ENCODE assay signal across 7 mouse cellular contexts in genomic region chrX:52165555-52165938, GRCm38 (mm10). TPM values are rescaled to one million over a fixed set of nuclear protein-coding genes. Genes with fewer than 3 reads are reported as not detected.
DNase-seq lines count a peak whose midpoint lies in the region; ATAC-seq and TF ChIP-seq lines count a peak whose summit lies in the region.

No protein-coding gene starts in this region.

- peak overlapping the region; percentile 68 for H3K4me2 ChIP-seq in lung, embryonic 15.5 days
- peak overlapping the region; percentile 67 for H3K4me2 ChIP-seq in forebrain, embryonic 16.5 days (ENCODE audit: low read length)
- H3K4me2 ChIP-seq in limb, embryonic 14.5 days (replicated peaks; ENCODE audit: low read depth, low read length, severe bottlenecking) = peak overlapping the region; percentile 50; the same call in 1 of the 2 replicates
- peak overlapping the region; percentile 53; the same call in 1 of the 2 replicates for H3K4me2 ChIP-seq in stomach, embryonic 14.5 days (replicated peaks; ENCODE audit: low read depth, low read length)

- no peak for TF ChIP-seq POLR2A in limb, embryonic 14.5 days (IDR thresholded peaks at IDR 0.05; ENCODE audit: borderline replicate concordance, extremely low read depth, insufficient read depth, insufficient read length)

- no peak overlapping the region for H3K27ac ChIP-seq in lung, embryonic 15.5 days
- no peak overlapping the region for H3K27ac ChIP-seq in forebrain, embryonic 16.5 days (ENCODE audit: low read length)
- H3K27ac ChIP-seq in limb, embryonic 14.5 days (replicated peaks; ENCODE audit: low read depth, low read length) = no peak overlapping the region
- H3K27ac ChIP-seq in stomach, embryonic 14.5 days (ENCODE audit: low read length) = no peak overlapping the region

- no peaks in the 10 kb centered on the region; the same call in 1 of the 2 replicates for H3K27me3 ChIP-seq in lung, embryonic 15.5 days
- no peaks in the 10 kb centered on the region; the same call in 1 of the 2 replicates for H3K27me3 ChIP-seq in forebrain, embryonic 16.5 days (replicated peaks; ENCODE audit: control insufficient read depth, insufficient read depth, low read length)
- no peaks in the 10 kb centered on the region for H3K27me3 ChIP-seq in limb, embryonic 14.5 days (ENCODE audit: control insufficient read depth, insufficient read depth, low read length)
- no peaks in the 10 kb centered on the region for H3K27me3 ChIP-seq in stomach, embryonic 14.5 days (ENCODE audit: control insufficient read depth, insufficient read depth, low read length)

- DNase-seq in lung, postnatal 36 days = no peak
- no peak for DNase-seq in limb, embryonic 14.5 days (ENCODE audit: low spot score)
- no peak for DNase-seq in cerebellum, postnatal 14 days
- DNase-seq in ovary, postnatal 10 days (ENCODE audit: low spot score) = no peak

- no peaks in the 10 kb centered on the region for H3K36me3 ChIP-seq in lung, embryonic 15.5 days
- no peaks in the 10 kb centered on the region for H3K36me3 ChIP-seq in forebrain, embryonic 16.5 days (ENCODE audit: control insufficient read depth, insufficient read depth)
- no peaks in the 10 kb centered on the region for H3K36me3 ChIP-seq in limb, embryonic 14.5 days (ENCODE audit: control insufficient read depth, insufficient read depth, low read length)
- no peaks in the 10 kb centered on the region for H3K36me3 ChIP-seq in stomach, embryonic 14.5 days (ENCODE audit: control insufficient read depth, insufficient read depth, low read length)

- no peak overlapping the region for H3K9ac ChIP-seq in lung, embryonic 15.5 days
- H3K9ac ChIP-seq in forebrain, embryonic 16.5 days (replicated peaks; ENCODE audit: low read depth, low read length) = peak overlapping the region; percentile 66
- no peak overlapping the region for H3K9ac ChIP-seq in limb, embryonic 14.5 days (ENCODE audit: low read depth, low read length, severe bottlenecking)
- H3K9ac ChIP-seq in stomach, embryonic 14.5 days (replicated peaks; ENCODE audit: low read depth, low read length) = no peak overlapping the region

- no peaks in the 10 kb centered on the region for H3K9me3 ChIP-seq in lung, embryonic 15.5 days
- H3K9me3 ChIP-seq in forebrain, embryonic 16.5 days (ENCODE audit: control insufficient read depth, low read length) = no peaks in the 10 kb centered on the region
- no peaks in the 10 kb centered on the region for H3K9me3 ChIP-seq in limb, embryonic 14.5 days (ENCODE audit: control insufficient read depth, low read length)
- H3K9me3 ChIP-seq in stomach, embryonic 14.5 days (ENCODE audit: control insufficient read depth, low read depth, low read length) = no peaks in the 10 kb centered on the region

- peak overlapping the region; percentile 60 for H3K4me3 ChIP-seq in lung, embryonic 15.5 days
- H3K4me3 ChIP-seq in forebrain, embryonic 16.5 days (replicated peaks; ENCODE audit: low read length) = peak overlapping the region; percentile 50
- peak overlapping the region; percentile 55 for H3K4me3 ChIP-seq in limb, embryonic 14.5 days (replicated peaks; ENCODE audit: low read length)
- H3K4me3 ChIP-seq in stomach, embryonic 14.5 days (ENCODE audit: low read depth, low read length) = peak overlapping the region; percentile 51; the same call in 1 of the 2 replicates

- no peak for ATAC-seq in lung, embryonic 15.5 days (ENCODE audit: borderline replicate concordance, extremely low read depth, low FRiP score, low TSS enrichment)
- ATAC-seq in forebrain, embryonic 16.5 days = peak; percentile 62
- peak; percentile 3; the same call in 1 of the 2 replicates for ATAC-seq in limb, embryonic 14.5 days (ENCODE audit: low FRiP score, low read depth)
- ATAC-seq in stomach, embryonic 14.5 days (ENCODE audit: insufficient number of reproducible peaks, insufficient read depth, low FRiP score, low read depth) = peak; percentile 57; the same call in 1 of the 2 replicates

- WGBS in lung, embryonic 15.5 days = 50% methylated on average over 4 of the region's 7 CpGs
- 27% methylated on average over 5 of the region's 7 CpGs for WGBS in forebrain, embryonic 16.5 days
- 28% methylated on average over 4 of the region's 7 CpGs for WGBS in limb, embryonic 14.5 days
- WGBS in stomach, embryonic 14.5 days = 22% methylated on average over 6 of the region's 7 CpGs

- H3K4me1 ChIP-seq in lung, embryonic 15.5 days = 0 out of 2 replicates have a peak, but pooled peaks cover 11% of the 10 kb centered on the region
- H3K4me1 ChIP-seq in forebrain, embryonic 16.5 days (replicated peaks; ENCODE audit: control insufficient read depth, insufficient read depth, low read length) = peaks cover 4% of the 10 kb centered on the region; the same call in 1 of the 2 replicates
- 0 out of 2 replicates have a peak, but pooled peaks cover 6% of the 10 kb centered on the region for H3K4me1 ChIP-seq in limb, embryonic 14.5 days (ENCODE audit: control insufficient read depth, insufficient read depth, low read length)
- H3K4me1 ChIP-seq in stomach, embryonic 14.5 days (ENCODE audit: control insufficient read depth, insufficient read depth, low read length) = no peaks in the 10 kb centered on the region

RNA-seq across cellular contexts. Expression of gene Gpc4, which starts 0.5 kb away (rescaled TPM):
- 36.7 and 40.2 TPM in 2 replicates for polyA plus RNA-seq in lung, embryonic 15.5 days (2015; fragmentation: Nextera tagmentation; extraction: Ambion mirVana)
- 31.3 and 39.5 TPM in 2 replicates for polyA plus RNA-seq in forebrain, embryonic 16.5 days (2015; fragmentation: Nextera tagmentation; extraction: Ambion mirVana)
- 81.8 and 90.0 TPM in 2 replicates for polyA plus RNA-seq in limb, embryonic 14.5 days (2012; rRNA removed)
- polyA plus RNA-seq in limb, embryonic 14.5 days (2014; fragmentation: Nextera tagmentation; extraction: Ambion mirVana) = 88.5 and 95.1 TPM in 2 replicates
- polyA plus RNA-seq in stomach, embryonic 14.5 days (2014; fragmentation: Nextera tagmentation; extraction: Ambion mirVana) = 32.4 and 32.8 TPM in 2 replicates
